Mouse (Mus musculus): Measurements from ENCODE around the gene Dnal4. TPM values are rescaled to one million over a fixed set of nuclear protein-coding genes. Genes with fewer than 3 reads are reported as not detected.

Gene Dnal4
- total RNA-seq, 2 experiments from 2014 or later, result 16.9 to 22.0 TPM

- peak in 1 of 2 experiments; percentile 45 for DNase-seq
Measured at GRCm38 (mm10) chr15:79763601-79764246, 13.9 kb downstream of the Dnal4 start.

- no peak for DNase-seq
Measured at GRCm38 (mm10) chr15:79763001-79763400, 14.6 kb downstream of the Dnal4 start.

- no peak for DNase-seq
Measured at GRCm38 (mm10) chr15:79760956-79761355, 16.7 kb downstream of the Dnal4 start.

- DNase-seq, result no peak
Measured at GRCm38 (mm10) chr15:79757118-79757517, 20.5 kb downstream of the Dnal4 start.

GRCm38 (mm10) chr15:79755977-79756625, 21.5 kb downstream of the Dnal4 start:
- DNase-seq, result no peak

GRCm38 (mm10) chr15:79755176-79755575, 22.5 kb downstream of the Dnal4 start:
- DNase-seq, result no peak

- no peak for DNase-seq
Measured at GRCm38 (mm10) chr15:79753873-79754272, 23.8 kb downstream of the Dnal4 start.

- no peak for DNase-seq
Measured at GRCm38 (mm10) chr15:79753420-79753752, 24.3 kb downstream of the Dnal4 start.

GRCm38 (mm10) chr15:79752742-79753419, 24.8 kb downstream of the Dnal4 start:
- peak; percentile 80 to 84 for DNase-seq

GRCm38 (mm10) chr15:79751772-79752171, 25.9 kb downstream of the Dnal4 start:
- no peak for DNase-seq

GRCm38 (mm10) chr15:79750266-79750665, 27.4 kb downstream of the Dnal4 start:
- DNase-seq, result no peak

GRCm38 (mm10) chr15:79749162-79749561, 28.5 kb downstream of the Dnal4 start:
- DNase-seq, result no peak

GRCm38 (mm10) chr15:79747998-79748397, 29.7 kb downstream of the Dnal4 start:
- no peak for DNase-seq

GRCm38 (mm10) chr15:79745883-79746282, 31.8 kb downstream of the Dnal4 start:
- DNase-seq, result no peak

GRCm38 (mm10) chr15:79745312-79745711, 32.3 kb downstream of the Dnal4 start:
- DNase-seq, result no peak

- DNase-seq, result no peak
Measured at GRCm38 (mm10) chr15:79744742-79745141, 32.9 kb downstream of the Dnal4 start.

- no peak for DNase-seq
Measured at GRCm38 (mm10) chr15:79744001-79744400, 33.6 kb downstream of the Dnal4 start.

GRCm38 (mm10) chr15:79742706-79743023, 35.0 kb downstream of the Dnal4 start:
- no peak for DNase-seq

- peak; percentile 94 to 95 for DNase-seq
Measured at GRCm38 (mm10) chr15:79741921-79742705, 35.5 kb downstream of the Dnal4 start, which contains the start of gene Sun2. Sun2 (minus strand) TSS chr15:79742536.

GRCm38 (mm10) chr15:79741173-79741858, 36.3 kb downstream of the Dnal4 start:
- peak; percentile 36 to 48 for DNase-seq

- no peak for DNase-seq
Measured at GRCm38 (mm10) chr15:79740739-79741138, 36.9 kb downstream of the Dnal4 start.

- DNase-seq, result peak; percentile 37 to 42
Measured at GRCm38 (mm10) chr15:79734311-79734710, 43.3 kb downstream of the Dnal4 start.

All from heart, adult 18-20 months (tissue).